Mouse (Mus musculus): ENCODE measurements around the gene Cops7b.
"Not testable (repeated sequence)": the region's sequence is repeated elsewhere in the genome, so short reads cannot be mapped to it uniquely, and the experiment has no call there.

Cops7b gene

DNA sequence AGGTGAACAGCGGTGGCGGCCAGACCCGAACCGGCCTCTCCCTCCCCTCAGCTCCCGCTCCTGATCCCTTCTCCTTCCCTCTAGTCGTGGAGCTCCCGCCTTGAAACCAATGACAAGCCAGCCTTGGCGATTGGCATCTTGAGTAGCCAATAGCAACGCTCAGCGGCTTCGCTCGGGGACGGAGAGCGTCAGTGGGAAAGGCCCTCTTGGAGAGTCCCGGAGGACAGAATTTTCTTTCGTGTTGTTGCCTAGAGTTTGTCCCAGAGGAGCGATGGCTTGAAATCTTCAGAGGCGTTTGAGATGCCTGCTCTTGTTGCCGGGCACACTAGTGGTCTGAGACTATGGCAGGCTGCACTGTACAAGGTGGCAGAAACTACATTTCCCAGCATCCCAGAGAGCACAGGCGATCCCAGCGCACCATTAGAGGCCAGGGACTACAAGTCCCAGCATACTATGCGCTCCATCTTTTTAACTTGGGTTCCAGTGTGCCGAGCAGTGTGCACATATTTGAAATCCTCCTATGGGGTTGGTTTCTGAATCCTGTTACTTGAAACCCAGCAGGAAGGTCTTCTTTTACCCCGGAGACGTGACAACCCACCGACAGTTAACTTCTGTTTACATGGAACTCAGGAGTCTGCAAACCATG, at the start of gene Cops7b, which contains the start of gene Pde6d:
Gene Cops7b (plus strand): TSS at position 454 of the 646 bp plus-strand sequence.
Gene Pde6d (minus strand): TSS at position 179 of the 646 bp plus-strand sequence.
- peak; percentile 96 to 99 for DNase-seq (ENCODE audit: inconsistent age in 2 of 2, low spot score in 1 of 2)

DNA sequence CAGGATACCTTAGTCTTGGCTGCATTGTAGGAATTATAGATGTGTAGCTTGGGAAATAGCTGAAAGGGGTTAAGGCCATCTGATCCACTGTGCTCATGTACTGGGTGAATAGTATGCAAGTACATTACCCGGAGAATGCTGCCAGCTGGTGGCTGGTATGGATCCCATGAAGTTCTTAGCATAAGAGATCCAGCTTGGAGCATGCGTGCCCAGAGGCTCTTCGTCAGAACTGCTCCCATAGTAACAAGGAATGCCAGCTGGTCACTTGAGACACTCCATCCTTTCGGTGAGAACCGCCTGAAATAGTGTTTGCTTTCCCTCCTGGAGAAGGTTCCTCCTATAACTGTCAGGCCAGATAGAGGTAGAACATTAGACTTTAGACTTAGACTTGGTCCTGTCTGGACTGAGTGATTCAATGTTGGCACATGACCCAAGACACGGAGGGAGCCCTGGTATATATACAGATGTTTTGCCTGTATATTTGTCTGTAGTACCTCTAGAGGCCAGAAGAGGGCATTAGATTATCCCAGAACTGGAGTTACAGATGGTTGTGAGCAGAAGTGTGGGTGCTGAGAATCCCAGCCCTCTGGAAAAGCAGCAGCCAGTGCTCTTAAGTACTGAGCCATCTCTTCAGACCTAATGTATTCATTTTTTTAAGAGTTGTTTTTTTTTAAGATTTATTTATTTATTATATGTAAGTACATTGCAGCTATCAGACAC, 49.1 kb upstream of the Cops7b start:
- no peak for DNase-seq (ENCODE audit: inconsistent age in 2 of 2, low spot score in 1 of 2)

DNA sequence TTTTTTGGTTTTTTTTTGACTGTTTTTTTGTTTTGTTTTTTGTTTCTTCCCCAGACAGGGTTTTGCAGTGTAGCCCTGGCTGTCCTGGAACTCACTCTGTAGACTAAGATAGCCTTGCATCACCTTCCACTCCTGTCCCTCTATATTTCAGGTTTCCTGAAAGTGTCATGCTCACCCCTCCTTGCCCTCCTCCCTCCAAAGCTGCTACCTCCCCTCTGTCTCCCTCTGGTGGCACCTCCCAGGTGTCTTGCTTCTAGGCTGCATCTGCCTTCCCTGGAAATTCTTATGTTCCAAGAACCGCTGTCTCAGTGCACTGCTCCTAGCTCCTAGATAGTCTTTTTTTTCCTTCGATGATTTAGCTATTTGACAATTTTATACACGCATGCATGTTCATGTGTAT, 44.3 kb upstream of the Cops7b start:
- DNase-seq (ENCODE audit: inconsistent age in 2 of 2, low spot score in 1 of 2) = no peak

DNA sequence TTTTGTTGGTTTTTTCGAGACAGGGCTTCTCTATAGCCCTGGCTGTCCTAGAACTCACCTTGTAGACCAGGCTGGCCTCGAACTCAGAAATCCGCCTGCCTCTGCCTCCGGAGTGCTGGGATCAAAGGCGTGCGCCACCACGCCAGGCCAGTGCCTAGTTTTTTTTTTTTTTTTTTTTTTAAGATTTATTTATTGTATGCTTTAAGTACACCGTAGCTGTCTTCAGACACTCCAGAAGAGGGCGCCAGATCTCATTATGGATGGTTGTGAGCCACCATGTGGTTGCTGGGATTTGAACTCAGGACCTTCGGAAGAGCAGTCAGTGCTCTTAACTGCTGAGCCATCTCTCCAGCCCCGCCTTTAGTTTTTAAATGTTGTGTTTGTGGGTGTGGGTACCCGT, 43.1 kb upstream of the Cops7b start:
- DNase-seq (ENCODE audit: inconsistent age in 2 of 2, low spot score in 1 of 2) = not testable (repeated sequence)

DNA sequence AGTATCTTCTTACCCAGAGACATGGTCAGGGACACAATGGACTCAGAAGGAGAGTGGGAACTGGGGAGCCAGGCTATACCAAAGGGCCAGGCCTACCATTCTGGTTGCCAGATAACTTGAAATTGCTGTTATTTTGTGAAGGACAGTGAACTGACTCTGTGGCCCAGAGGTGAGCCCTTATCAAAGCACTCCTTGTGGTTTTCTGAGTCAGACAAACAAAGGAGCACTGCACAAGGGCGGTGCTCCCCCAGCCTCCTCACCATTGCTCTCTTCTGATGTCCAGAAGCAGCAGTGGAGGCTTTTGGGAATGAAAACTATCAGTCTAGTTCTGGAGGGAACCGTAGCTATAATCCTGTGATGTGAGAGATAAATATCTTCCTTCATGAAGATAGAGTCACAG, 40.1 kb upstream of the Cops7b start:
- DNase-seq (ENCODE audit: inconsistent age in 2 of 2, low spot score in 1 of 2) = no peak

DNA sequence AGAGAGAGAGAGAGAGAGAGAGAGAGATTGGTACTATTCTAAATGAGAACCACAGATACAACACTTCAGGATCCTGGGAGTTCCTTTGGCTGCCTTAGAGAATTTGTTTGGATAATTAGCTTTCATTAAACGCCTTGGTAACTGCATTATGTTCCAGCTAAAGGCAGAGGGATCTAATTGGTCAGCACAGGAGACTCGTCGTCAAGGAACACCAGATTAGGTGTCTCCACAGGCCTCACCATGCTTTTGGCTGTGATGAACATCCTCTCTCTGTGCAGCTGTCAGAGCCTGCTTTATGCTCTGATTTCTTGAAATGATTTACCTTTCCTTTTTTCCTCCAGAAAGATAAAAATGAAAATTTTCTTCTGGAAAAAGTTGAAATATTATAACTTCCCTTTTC, 35.9 kb upstream of the Cops7b start:
- no peak for DNase-seq (ENCODE audit: inconsistent age in 2 of 2, low spot score in 1 of 2)

DNA sequence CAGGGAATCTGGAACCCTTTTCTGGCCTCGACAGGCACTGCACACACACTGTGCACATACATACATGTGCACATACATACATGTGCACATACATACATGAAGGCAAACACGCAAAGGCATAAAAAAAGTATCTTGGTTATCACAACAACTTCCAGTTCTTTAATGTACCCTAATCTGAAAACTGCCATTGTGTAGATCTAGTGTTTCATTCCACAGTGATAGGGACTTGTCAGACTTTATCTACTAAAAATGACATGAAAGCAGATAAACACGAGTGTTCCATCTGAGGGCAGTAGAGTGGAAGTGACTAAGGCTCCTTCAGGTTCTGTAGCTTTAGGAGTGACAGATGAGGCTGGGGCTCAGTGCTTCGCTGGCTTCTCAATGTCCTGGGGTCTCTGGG, 31.4 kb upstream of the Cops7b start:
- no peak for DNase-seq (ENCODE audit: inconsistent age in 2 of 2, low spot score in 1 of 2)

DNA sequence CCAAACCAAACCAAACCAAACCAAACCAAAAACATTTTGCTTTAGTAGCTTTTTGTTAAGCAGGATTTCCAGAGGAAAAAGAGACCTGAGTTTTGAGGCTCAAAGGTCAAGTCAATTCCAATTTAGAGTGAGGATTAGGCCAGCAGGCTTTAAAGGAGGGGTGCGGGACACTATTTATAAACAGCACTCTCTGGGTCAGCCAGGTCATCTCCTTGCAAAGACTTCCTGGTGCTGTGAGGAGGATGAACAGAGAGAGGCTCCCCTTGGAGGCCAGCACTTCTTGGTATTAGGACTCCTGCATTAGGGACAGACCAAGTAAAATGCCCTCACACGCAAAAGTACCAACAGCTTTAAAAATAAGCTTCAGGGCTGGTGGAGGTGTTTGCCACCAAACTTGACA, 30.8 kb upstream of the Cops7b start:
- DNase-seq (ENCODE audit: inconsistent age in 2 of 2, low spot score in 1 of 2) = no peak

DNA sequence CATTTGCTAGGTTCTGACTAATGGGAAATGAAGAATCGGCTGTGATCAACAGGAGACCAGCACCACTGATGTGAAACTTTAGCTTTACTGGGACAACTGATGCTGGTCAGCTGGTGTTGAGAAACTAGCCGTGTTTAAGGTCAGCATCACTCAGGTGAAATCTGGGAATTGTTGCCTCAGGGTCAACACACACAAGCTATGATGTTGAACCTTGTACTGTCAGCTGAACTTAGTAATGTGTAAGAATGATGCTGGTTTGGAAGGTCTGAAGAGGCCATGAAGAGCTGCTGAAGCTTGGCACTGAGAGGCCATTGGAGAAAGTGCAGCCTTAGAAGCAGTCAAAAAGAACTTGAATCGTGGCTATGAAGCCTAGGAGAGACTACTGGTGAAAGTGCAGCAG, 27.0 kb upstream of the Cops7b start:
- no peak for DNase-seq (ENCODE audit: inconsistent age in 2 of 2, low spot score in 1 of 2)

DNA sequence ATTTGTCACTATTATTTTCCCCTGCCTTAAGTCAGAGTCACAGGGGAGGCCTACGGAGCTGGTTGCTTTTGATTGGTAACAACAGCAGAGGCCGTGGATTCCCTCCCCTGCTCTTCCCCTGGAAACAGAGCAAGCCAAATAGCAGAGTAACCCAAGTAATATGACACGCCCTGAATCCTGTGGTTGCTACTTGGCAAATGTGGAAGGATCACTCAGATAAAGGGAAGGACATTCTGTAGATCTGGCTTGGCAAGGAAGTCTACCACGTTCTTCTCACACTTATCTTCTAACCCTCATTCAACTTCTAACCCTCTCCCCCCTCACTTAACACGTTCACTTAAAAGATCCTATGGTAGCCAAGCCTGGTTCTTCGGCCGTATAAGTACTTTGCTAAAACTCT, 24.8 kb upstream of the Cops7b start:
- DNase-seq (ENCODE audit: inconsistent age in 2 of 2, low spot score in 1 of 2) = no peak

DNA sequence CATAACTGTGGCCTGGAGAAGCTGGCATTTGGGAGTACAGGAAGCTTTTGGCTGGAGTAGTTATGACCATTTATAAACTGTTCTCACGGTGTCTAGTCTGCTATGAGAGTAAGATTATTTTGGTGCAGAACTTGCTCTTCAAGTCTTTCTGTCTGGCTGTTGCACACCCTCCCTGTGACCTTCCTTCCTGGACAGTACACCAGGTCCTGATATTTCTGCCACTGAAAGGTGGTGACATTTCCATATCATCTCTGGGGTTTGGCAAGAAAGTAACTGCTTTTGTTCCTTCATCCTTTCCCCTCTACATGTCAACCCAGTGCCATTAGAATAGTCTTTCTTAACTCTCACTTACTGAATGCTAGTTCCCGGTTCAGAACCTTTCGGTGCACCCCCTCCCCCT, 23.5 kb upstream of the Cops7b start:
- DNase-seq (ENCODE audit: inconsistent age in 2 of 2, low spot score in 1 of 2) = no peak

DNA sequence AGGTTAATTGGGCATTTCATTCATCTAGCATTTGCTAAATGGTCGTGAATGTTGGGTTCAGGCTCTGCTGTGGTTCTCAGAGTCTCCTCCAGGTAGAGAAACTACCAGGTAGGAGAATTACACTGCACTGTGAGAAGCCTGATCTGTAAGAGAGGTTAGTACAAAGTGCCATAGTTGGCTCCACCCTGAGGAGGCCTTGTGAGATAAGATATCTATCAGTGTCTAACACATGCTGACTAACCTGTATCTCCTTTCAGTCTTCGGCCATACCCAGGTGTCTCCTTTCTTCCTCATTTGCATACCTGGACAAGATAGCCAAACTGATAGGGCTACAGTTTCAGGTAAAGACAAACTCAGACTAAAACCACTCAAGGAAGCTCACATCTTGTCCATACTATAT, 20.0 kb upstream of the Cops7b start:
- DNase-seq (ENCODE audit: inconsistent age in 2 of 2, low spot score in 1 of 2) = no peak

DNA sequence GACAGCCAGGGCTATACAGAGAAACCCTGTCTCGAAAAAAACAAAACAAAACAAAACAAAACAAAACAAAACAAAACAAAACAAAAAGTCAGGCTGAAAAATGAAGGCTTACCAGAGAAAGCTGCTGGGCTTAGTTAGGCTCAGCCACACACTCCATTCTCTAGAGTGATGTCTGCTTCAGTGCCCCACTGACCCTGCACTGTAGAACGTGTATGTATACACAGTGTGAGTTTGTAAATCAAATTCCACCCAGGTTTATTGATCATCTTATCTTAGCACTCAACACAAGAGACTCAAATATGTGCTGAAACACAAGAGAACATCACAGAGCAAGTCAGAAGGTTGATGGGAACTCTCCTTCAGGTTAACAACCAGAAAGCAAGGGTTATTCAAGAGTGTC, 14.3 kb upstream of the Cops7b start:
- no peak for DNase-seq (ENCODE audit: inconsistent age in 2 of 2, low spot score in 1 of 2)

DNA sequence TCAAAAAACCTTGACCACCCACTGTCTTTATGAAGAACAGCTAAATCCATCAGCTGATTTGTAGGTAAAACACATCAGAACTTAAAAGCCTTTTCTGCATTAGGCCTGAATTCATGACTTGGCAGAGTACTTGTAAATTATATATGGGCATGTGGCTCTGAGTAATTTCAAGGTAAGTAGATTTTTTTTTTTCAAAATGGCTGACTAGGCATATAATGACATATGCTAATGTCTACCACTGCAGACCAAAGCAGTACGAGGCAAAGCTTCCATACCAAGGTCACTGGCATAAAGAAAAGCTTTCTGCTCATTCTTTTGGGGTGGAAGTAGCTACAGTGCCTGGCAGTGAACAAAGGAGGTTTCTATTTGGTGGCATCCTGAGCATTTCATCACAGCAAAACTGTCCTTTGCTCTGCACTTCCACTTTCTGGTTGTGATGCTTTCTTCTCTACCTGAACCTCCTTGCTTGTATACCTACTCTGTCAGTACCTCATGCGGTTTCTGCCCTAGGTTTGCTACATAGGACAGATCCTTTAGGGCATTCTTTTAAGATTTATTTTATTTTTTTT, 13.3 kb upstream of the Cops7b start:
- no peak for DNase-seq (ENCODE audit: inconsistent age in 2 of 2, low spot score in 1 of 2)

DNA sequence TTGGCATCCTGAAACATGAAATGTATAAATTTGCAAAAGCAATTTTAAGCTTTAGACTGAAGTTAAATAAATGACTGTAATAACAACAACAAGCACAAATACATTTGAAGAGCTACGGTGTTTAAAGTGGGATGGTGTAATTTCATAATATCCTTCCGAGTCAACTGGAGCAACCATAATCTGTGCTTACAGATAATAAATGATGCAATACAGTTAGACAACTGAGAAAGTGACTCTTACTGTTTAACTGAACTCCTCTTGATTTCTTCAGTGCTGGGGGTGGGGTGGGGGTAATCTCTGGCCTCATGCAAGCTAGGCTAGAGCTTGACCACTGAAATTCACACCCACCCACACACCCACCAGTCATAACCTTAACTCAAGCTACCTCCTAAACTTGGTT, 11.3 kb upstream of the Cops7b start:
- no peak for DNase-seq (ENCODE audit: inconsistent age in 2 of 2, low spot score in 1 of 2)

DNA sequence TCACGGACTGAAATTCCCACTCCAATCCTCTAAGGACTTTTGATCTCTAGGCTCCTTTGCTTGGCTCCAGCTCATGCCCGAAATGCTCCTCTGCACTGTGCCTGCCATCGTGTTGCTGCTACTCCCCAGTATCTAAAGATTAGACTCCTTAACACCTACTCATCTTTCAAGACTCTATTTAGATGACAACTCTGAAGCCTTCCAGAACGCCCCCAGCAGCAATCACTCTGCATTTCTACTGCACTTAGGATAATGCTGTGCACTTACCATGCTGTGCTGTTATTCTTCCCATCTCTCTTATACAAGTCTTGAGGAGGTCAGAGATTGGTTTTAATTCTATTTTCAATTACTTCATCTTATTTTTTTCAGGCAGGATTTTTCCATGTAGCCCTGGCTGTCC, 10.8 kb upstream of the Cops7b start:
- DNase-seq (ENCODE audit: inconsistent age in 2 of 2, low spot score in 1 of 2) = no peak

DNA sequence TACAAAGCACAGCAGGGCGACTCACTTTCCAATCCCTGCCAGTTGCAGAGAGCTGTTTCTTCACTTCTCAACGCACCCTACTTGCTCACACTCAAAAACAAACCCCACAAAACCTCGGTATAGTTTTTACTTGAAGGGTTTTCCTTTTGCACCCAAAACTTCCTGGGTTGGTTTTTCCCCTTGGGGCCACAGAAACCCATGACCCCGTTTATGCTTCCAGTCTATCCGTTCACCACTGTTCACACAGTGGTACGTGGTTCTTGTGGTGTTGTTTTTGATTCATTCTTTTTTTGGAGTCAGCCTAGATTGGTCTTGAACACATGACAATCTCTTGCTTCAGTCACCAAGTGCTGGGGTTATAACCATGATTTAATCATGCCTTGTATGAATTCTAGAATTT, 2.3 kb upstream of the Cops7b start:
- no peak for DNase-seq (ENCODE audit: inconsistent age in 2 of 2, low spot score in 1 of 2)

DNA sequence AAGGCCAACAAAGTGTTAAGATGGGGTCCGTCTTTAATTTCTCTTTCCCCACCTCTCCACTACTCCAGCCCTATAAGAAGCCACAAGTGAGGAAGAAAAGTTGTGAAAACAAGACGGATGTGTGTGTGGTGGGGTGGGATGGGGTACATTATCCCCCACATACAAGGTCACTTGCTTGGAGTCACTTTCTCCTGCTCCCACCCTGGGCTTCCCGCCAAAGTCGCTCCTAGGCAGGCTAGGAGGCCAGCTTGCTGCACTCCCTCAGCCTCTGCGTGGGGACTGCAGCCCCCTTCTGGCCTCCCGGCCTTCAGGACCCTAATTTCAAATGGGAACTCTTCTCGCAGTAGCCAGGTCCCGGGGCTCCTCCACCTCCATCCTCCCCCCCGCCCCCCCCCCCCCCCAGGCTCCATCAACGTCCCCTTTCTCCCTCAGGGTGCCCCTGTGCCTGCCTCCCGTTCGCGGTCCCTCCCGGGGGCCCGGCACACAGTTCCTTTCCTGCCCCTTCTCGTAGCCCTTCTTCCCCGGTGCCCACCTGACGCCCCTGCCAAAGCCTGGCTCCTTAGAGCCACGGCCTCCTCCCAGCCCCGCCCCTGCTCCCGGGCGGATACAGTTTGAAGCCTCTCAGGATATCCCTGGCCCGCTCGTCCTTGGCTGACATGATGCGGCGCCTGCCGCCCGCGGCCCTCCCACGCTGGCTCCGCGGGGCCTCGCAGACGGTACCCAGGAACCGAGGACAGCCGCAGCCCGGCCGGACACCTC, 833 bp upstream of the Cops7b start:
- peak; percentile 55 to 63 for DNase-seq (ENCODE audit: inconsistent age in 2 of 2, low spot score in 1 of 2)

DNA sequence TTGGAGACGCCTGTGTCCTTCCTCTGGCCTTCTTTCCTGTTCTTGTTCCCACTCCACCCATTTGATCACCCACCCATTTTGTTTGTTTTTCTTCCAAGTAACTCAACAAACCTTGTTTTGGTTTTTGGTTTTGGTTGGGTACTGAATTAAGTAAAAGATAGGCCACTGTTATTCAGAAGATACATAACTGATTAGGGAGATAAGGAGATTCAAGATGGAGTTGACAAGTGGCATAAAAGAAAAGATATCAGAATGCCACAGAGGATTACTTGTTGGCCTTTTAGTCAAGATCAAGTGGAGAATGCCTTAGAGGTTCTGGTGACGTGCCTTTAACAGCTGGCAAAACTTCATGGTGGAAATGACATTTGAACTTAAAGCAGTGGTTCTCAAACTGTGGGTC, 1.0 kb downstream of the Cops7b start:
- peak in 1 of 2 experiments; percentile 46 for DNase-seq (ENCODE audit: inconsistent age in 2 of 2, low spot score in 1 of 2)

DNA sequence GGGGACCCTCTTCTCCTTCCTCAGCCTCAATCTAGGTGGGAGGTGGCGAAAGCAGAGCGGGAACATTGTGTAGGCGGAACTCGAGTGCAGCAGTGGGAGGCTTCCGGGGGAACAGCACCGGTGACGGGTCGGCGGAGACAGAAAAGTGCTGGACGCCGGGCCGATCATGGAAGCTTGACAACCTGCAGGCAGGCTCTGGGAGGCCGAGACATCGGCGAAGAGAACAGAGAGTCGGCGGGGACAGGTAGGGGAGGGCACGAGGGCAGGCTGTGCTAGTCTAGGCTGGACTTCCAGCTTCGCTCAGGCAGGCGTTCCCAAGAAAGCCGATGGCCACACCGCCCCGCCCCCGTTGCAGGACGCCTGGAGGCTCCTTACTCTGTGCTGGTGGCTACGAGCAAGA, 4.3 kb downstream of the Cops7b start:
- DNase-seq (ENCODE audit: inconsistent age in 2 of 2, low spot score in 1 of 2) = peak; percentile 81 to 93

DNA sequence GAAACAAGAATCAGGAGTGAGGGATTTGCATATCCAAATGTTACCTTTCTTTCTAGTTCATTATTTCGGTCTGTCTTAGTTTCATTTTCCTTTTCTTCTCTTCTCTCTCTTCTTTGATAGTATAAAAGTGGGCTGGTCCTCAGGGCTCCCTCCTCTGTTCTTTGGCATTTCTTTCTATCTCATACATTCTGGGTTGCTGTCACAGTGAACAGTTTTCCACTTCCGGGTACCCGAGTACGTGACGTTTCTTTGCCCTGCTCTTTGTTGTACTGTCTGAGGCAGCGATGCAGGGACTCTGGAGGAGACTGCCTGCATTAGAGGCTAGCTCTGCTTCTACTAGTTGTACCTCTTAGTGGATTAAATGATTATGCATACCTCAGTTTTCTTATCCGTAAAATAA, 11.8 kb downstream of the Cops7b start:
- DNase-seq (ENCODE audit: inconsistent age in 2 of 2, low spot score in 1 of 2) = no peak

DNA sequence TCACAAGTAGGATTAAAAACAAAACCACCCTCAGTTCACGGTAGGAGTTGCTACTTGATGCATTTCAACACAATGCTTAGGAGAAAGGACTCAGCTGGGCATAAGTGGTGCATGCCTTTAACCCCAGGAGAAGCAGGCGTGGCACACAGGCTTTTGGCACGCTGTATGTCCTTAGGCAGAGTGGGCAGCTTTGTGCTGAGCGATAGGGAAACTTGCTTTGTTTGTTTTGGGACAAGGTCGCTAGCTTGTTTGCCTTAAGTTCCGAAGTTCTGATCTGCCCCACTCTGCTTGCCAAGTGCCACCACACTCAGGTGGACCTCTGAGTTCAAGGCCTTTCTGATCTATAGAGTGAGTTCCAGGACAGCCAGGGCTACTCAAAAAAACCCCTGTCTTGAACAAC, 12.6 kb downstream of the Cops7b start:
- DNase-seq (ENCODE audit: inconsistent age in 2 of 2, low spot score in 1 of 2) = no peak
